Mouse (Mus musculus): ENCODE measurements around the gene Fgfr2.

The Fgfr2 gene

GRCm38 (mm10) chr7:131722783-131723575 lies 1400.2 kb downstream of the Fgfr2 start:
- DNase-seq (ENCODE audit: low spot score): no peak

GRCm38 (mm10) chr7:131722316-131722715 lies 1400.8 kb downstream of the Fgfr2 start:
- no peak for DNase-seq (ENCODE audit: low spot score)

GRCm38 (mm10) chr7:131718280-131718679 lies 1404.9 kb downstream of the Fgfr2 start:
- no peak for DNase-seq (ENCODE audit: low spot score)

GRCm38 (mm10) chr7:131713076-131713475 lies 1410.1 kb downstream of the Fgfr2 start:
- DNase-seq (ENCODE audit: low spot score): no peak

- no peak for DNase-seq (ENCODE audit: low spot score)
These were observed 1426.3 kb downstream of the Fgfr2 start for GRCm38 (mm10) chr7:131696889-131697288.

GRCm38 (mm10) chr7:131687324-131687723 lies 1435.8 kb downstream of the Fgfr2 start:
- DNase-seq (ENCODE audit: low spot score): no peak

GRCm38 (mm10) chr7:131677126-131677525 lies 1446.0 kb downstream of the Fgfr2 start:
- DNase-seq (ENCODE audit: low spot score): no peak

GRCm38 (mm10) chr7:131670586-131670985 lies 1452.6 kb downstream of the Fgfr2 start:
- no peak for DNase-seq (ENCODE audit: low spot score)

GRCm38 (mm10) chr7:131669326-131669725 lies 1453.8 kb downstream of the Fgfr2 start:
- DNase-seq (ENCODE audit: low spot score): no peak

- DNase-seq (ENCODE audit: low spot score): no peak
These were observed 1462.4 kb downstream of the Fgfr2 start for GRCm38 (mm10) chr7:131660726-131661125.

GRCm38 (mm10) chr7:131656017-131656416 lies 1467.1 kb downstream of the Fgfr2 start:
- no peak for DNase-seq (ENCODE audit: low spot score)

GRCm38 (mm10) chr7:131653416-131653815 lies 1469.7 kb downstream of the Fgfr2 start:
- no peak for DNase-seq (ENCODE audit: low spot score)

GRCm38 (mm10) chr7:131651921-131652694 lies 1471.0 kb downstream of the Fgfr2 start:
- no peak for DNase-seq (ENCODE audit: low spot score)

GRCm38 (mm10) chr7:131650277-131650676 lies 1472.9 kb downstream of the Fgfr2 start:
- no peak for DNase-seq (ENCODE audit: low spot score)

GRCm38 (mm10) chr7:131648276-131648675 lies 1474.9 kb downstream of the Fgfr2 start:
- no peak for DNase-seq (ENCODE audit: low spot score)

- DNase-seq (ENCODE audit: low spot score): no peak
These were observed 1475.6 kb downstream of the Fgfr2 start for GRCm38 (mm10) chr7:131647583-131647982.

GRCm38 (mm10) chr7:131644586-131644985 lies 1478.6 kb downstream of the Fgfr2 start:
- no peak for DNase-seq (ENCODE audit: low spot score)

GRCm38 (mm10) chr7:131644051-131644450 lies 1479.1 kb downstream of the Fgfr2 start:
- no peak for DNase-seq (ENCODE audit: low spot score)

GRCm38 (mm10) chr7:131643341-131643840 lies 1479.8 kb downstream of the Fgfr2 start:
- DNase-seq (ENCODE audit: low spot score): no peak

GRCm38 (mm10) chr7:131629562-131629961 lies 1493.6 kb downstream of the Fgfr2 start:
- DNase-seq (ENCODE audit: low spot score): no peak

GRCm38 (mm10) chr7:131628846-131629391 lies 1494.2 kb downstream of the Fgfr2 start:
- DNase-seq (ENCODE audit: low spot score): no peak

- DNase-seq (ENCODE audit: low spot score): no peak
These were observed 1494.8 kb downstream of the Fgfr2 start for GRCm38 (mm10) chr7:131628356-131628755.

GRCm38 (mm10) chr7:131609677-131610076 lies 1513.5 kb downstream of the Fgfr2 start:
- DNase-seq (ENCODE audit: low spot score): no peak
